Mouse (Mus musculus): ENCODE measurements around the gene Fam208a.

DNA sequence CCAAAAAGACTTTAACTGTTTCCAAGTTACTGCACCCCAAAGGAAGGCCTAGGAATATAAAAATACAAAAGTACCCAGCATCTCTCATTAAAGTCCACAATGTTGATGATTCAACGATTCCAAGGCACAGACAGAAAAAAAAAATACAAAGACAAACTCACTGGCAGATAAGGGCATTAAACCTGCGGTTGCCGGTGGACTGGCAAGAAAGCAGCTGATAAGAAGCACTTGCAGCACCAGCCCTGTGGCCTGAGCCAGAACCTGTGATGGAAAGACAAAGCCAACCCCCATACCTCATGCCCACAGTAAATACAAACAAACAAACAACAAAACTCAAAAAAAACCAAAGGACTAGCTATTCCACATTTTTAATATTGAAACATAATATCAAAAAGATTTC lies 19.0 kb upstream of the Fam208a start:
- TF ChIP-seq CTCF (IDR thresholded peaks at IDR 0.05; ENCODE audit: borderline replicate concordance, extremely low read depth, insufficient read depth, insufficient read length) (no peak), POLR2A (IDR thresholded peaks at IDR 0.05; ENCODE audit: borderline replicate concordance, extremely low read depth, insufficient read depth, insufficient read length, poor library complexity, severe bottlenecking) (no peak)
